Mouse (Mus musculus) forelimb bud, embryonic 11.5 days (tissue): Measurements from ENCODE around the gene Atp2a1.
"Not testable (repeated sequence)": the region's sequence is repeated elsewhere in the genome, so short reads cannot be mapped to it uniquely, and the experiment has no call there.

Experiments
- DNase-seq: peaks from one replicate; pipeline ENCODE4 v3.0.0-alpha.2; 2012; ENCODE audit warnings: low read depth, low spot score

Gene Atp2a1

DNA sequence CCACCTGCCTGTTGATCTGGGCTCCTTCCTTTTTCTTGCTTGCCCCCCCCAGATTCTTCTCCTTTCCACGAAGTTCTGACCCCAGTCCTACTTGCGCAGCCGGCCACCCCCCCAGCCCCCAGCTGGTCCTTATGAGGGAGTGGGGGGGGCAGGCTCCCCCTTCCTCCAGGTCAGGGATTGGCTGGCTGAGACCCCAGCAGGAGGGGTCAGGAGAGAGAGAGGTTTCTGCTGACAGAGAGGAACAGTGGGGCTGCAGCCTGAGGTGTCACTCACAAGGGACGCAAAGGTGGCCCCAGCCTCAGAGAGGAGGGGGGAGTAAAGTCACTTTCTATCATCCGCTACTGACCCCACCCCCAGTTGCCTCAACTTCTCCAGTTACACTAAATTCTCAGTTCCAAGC, at the start of gene Atp2a1:
Gene Atp2a1, minus strand, starts transcription at position 105 of the 400 bp plus-strand sequence.
- no peak for DNase-seq

DNA sequence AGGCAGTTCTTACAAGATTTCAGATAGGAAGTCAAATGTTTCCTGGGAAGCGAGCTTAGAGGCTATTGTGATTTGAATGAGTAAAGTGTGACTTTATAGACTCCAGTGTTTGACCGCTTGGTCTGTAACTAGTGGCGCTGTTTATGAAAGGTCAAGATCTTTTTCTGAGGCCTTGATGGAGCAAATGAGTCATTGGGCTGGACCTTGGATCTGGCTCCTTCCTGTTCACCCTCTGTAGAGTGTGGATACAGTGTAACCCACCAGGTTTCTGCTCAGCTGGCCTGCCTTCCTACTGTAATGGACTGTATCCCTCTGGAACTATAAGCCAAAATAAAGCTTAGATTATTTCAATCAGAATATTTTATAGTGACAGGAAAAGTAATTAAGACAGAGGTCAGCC, 48.4 kb upstream of the Atp2a1 start:
- no peak for DNase-seq

DNA sequence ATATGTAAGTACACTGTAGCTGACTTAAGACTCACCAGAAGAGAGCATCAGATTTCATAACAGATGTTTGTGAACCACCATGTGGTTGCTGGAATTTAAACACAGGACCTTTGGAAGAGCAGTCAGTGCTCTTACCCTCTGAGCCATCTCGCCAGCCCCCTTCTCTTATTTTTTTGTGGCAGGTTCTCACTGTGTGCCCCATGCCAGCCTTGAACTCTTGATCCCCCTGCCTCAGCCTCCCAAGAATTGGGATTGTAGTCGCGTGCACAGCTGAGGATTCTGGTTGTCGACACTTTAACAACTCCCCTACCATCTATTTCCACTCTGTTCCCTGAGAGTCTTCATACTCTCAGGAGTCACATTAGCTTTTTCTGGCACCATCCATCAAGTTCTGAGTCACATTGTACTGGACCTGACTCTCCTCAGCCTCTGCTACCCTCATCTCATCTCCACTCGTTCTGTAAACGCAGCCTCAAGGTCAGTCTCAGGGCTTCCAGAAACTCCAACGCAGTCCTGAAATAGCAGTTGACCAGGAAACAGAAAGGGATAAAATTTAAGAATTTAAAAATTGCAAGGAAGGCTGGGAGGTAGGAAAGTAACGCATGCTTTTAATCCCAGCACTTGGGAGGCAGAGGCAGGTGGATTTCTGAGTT, 44.3 kb upstream of the Atp2a1 start:
- DNase-seq: no peak

DNA sequence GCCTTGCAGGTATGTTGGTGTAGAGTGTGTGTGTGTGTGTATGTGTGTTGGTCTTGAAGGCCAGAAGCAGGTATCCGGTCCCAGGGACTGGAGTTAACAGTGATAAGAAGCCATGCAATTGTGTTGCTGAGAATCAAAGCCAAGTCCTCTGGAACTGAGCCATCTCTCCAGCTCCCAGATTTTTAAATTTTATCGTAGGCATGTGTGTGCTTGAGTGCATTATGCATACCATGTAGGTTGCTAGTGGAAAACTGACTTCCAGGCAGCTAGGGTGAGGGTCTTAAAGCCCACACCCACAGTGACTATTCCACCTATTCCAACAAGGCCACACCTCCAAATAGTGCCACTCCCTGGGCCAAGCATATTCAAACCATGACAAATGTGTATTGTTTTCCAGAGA, 42.0 kb upstream of the Atp2a1 start:
- no peak for DNase-seq

DNA sequence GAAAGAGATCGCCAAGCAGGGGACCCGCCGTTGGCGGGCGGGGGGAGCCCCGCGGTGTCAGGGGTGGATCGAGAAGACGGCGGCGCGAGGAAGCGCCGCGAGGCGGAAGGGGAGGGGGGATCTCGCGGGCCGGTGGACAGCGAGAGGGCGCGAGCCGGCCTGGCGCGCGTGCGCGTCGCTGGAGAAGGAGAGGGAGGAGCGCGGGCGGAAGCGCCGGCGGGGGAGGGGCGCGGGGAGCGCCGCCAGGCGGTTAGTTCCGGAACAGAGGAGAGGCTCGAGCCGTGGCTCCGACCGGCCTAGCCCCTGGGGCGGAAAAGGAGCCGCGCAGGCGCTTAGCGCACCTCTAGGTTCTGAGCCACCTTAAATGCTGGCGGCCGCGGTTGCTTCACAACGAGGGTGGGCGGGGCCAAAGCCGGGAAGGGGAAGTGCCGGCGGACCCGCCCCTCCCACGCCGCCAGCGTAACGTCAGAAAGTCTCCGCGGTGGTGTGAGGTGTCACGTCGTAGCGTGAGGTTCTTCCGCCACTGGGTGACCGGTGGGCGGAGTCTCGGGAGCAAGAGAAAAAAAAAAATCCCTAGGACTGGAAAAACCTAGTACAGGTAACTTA, 40.5 kb upstream of the Atp2a1 start, which contains the start of gene Atxn2l:
Gene Atxn2l, minus strand, starts transcription at position 165 of the 606 bp plus-strand sequence.
- peak; percentile 99 for DNase-seq

DNA sequence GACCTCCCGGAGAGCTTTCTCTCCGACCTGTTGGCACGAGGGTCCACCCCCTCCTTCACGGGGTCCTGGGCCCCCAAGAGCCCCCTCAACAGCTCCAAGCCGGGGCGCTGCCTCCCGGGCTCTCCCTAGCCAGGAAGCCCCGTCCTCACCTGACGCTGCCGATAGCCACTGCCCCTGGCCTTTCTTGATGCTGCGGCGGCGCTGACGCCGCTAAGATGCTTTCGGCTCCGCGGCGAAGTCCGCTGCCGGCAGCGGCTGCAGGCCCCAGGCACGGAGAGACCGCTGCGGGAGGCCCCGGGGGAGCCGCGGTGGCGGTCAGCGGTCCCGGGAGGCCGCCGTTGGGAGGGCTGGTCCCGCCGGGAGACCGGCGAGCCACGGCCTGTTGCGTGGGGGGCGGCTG, 39.8 kb upstream of the Atp2a1 start:
- no peak for DNase-seq

DNA sequence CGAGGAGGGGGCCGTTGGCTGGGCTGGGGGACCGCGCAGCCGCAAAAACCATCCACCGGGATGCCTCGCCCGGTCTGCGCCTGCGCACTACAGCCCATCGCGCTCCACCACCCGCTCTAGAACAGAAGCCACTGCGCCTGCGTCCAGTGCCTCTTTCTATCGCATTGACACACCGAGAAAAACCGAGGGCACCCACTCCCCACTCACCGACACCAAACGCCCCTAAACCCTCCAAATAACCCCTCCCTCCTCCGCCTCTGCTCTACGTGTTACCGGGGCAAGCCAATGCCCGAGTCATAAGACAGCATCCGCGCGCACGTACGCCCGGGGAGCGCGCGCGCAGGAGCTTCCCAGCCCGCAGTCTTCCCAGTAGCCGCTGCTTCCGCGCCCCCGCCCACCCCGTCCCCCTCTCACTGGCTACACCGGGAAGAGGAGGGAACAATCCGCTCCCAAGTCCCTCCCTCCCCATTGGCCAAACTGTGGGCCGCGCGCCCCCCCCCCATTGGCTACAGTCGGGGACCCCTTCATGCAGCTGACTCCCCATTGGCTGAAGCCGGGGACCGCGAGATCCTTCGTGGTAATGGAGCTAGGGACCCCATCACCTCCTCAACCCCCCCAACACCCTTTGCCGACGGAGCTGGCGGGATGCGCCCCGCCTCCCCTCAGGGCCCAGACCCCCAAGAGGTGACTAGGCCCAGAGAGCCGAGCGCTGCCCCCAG, 39.3 kb upstream of the Atp2a1 start:
- peak; percentile 96 for DNase-seq

DNA sequence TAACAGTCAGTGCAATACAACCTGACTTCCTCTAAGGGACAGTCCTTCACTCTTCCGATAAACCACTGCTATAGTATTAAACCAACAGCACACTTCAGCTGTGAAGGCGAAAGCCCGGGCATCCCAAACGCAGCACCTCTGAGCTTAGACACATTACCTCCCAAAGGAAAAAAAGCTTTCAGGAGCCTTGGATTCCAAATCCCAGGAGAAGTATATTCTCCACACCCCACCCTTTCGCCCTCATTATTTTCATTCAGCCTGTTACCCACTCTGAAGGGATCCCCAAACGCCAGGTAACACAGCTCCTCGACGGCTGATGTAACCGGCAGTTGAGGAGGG, 38.7 kb upstream of the Atp2a1 start:
- no peak for DNase-seq

DNA sequence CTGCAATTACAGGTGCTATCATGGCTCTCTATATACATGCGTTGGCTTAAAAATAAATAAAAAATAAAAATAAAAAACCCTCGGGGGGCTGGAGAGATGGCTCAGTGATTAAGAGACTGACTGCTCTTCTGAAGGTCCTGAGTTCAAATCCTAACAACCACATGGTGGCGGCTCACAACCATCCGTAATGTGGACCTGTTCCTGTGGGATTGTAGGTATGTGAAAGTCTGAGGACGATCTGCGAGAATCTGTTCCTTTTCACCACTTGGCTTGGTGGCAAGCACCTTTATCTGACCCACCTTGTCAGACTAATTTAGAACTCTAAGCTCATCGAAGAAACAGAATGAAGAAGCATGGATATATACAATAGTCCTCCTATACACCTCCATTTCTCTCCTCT, 36.5 kb upstream of the Atp2a1 start:
- DNase-seq: no peak

DNA sequence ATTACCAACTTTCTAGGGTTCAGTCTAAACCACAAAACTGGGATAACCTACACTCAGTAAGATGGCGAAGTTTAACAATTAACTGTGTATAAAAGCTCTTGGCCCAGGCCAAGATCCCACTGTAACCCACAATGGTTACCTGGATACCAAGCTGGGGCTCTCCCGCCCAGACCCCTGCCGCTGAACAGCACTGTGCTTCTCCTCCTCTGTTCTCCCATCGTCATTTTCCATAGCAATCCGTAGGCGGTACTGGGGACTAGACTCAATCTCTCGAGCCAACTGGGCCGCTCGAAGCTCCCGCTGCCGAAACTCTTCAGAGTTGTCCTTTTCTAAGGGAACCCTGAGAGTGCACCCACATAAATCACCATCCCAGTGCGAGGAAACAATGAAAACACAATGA, 35.1 kb upstream of the Atp2a1 start:
- no peak for DNase-seq

DNA sequence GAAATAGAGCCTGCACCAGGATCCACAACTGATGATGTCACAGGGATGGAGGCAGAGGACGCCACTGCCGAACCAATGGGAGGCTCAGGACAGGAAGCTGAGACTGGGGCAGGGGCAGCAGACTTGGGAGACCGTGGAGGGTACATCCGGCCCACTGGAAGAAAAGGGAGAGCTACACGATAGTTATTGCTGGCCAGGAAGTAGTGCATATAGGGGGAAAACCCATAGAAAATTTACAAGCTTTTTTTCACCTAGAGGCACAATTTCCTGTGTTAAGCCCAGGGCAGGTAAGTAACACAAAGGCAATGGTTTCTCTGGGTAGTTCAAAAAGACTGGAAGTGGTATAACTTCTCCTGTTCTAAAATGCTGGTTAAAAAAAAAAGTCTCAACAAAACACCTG, 33.6 kb upstream of the Atp2a1 start:
- DNase-seq: no peak

DNA sequence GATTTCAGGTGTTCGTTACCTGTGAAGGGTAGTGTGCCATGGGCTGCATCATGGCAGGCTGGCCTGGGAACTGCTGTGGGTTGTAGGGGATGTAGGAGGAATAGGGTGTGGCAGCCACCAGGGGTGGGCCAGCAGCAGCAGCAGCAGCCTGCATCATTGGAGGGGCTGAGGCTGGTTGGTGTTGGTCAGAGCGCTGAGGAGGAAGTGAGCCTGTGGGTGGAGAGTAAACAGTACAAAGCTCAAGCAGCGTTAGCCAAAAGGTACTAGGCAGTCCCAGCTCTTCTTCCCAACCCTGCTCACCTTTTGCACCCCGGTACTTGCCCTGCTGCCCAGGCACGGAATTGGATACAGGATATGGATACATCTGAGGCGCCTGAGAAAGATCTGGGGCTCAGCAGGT, 31.2 kb upstream of the Atp2a1 start:
- DNase-seq: no peak

DNA sequence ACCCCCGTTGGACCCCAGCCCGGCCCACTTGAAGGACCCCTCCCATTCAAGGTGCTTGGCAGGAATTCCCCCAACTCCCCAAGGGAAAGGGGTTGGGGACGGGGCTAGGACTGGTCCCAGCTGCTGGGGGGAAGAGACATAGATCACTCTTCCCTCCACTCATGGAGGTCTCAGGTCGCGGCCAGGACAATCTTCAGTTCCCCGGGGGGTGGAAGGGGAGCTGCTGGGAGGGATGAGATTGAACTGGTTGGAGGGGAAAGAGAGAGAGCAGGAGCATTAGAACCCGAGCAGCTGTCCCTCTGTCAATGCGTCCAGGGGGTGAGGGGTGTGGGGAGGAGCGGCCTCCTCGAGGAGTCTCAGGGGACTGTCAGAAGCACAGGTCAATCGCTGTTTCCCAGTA, 29.1 kb upstream of the Atp2a1 start:
- DNase-seq: no peak

DNA sequence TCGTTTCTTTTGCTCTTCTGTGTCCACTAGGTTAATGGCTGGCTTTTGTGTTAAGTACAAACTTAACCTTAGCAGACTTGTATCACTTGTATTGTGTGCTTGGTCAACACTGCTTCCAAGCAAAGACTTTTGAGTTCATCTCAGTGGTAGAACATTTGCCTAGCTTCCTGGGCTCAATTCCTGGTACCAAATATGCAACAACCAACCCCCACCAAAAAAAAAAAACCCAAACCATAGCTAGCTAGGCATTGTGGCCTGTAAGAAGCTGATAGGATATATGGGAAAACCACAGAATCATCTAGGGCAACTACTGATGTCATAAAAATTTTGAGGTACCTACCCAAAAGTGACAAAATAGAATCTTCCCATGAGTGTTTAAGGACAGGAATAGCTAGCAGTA, 28.1 kb upstream of the Atp2a1 start:
- DNase-seq: no peak

DNA sequence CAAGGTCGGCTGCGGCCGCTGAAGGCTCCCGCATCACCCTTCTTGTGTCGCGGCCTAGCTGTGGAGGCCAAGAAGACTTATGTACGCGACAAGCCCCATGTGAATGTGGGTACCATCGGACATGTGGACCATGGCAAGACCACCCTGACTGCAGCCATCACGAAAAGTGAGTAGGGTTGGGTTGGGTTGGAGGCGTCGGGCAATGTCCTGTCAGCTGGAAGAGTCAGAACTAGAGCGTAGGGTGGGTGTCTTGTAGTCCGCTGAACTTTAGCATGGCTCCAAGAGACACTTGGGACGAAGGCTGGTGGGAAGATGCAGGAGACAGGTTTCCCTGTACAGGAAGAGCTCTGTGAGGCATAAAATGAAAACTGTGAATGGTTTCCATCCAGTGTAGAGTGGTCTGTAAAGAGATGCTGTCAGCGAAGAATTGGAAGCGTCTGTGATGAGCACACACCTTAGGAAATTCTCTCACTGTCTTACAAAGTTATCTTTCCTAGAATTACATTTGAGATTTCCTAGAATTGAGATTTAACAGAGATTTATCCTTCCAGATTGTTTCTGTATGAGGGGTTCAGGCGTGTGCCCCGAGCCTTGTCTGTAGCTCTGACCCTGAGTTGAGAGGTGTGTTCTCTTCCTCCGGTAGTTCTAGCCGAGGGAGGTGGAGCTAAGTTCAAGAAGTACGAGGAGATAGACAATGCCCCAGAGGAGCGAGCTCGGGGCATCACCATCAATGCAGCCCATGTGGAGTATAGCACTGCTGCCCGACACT, 24.9 kb upstream of the Atp2a1 start:
- not testable (repeated sequence) for DNase-seq

DNA sequence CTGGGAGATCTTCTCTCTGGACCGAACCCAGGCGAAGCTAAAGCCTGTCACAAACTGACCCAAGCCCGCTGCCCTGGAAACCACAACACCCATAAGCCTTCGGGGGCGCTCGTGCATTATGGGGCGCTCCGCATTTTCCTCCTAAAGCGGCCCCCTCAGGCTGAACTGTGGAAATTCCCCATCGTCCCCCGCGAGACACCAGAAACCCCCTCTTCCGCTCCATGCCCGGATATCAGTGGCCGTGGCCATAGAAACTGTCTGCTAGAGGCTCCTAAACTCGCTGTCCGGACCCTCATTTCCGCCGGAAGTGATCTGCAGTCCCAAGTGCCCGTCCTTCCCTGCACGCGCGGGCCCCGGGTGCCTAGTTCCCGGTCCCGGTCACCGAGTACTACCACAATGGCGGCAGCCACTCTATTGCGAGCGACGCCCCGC, 24.2 kb upstream of the Atp2a1 start, which contains the start of gene Tufm:
Gene Tufm, plus strand, starts transcription at position 310 of the 432 bp plus-strand sequence.
- peak; percentile 96 for DNase-seq

DNA sequence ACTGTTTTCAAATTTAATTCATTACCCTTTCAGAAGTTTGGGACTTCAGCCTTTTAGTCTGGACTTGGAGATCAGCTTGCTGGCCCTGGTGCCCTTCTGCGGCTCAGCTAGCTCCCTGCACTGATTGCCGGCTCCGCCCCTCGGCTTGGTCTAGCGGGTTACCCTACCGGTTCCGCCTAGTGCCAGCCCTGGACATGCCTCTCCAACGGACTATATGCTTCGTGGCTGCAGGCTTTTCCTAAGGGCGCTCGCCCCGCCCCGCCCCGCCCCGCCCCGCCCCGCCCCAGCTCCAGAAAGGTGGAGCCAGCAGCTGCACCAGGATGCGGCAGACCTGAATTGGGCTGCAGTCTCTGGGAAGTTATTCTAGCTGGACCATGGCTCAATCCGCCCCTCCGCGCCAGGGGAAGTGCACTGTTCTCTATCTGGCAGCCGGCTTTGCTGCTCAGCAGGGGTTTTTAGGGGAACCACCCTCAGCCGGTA, 19.5 kb upstream of the Atp2a1 start:
- DNase-seq: peak; percentile 86

DNA sequence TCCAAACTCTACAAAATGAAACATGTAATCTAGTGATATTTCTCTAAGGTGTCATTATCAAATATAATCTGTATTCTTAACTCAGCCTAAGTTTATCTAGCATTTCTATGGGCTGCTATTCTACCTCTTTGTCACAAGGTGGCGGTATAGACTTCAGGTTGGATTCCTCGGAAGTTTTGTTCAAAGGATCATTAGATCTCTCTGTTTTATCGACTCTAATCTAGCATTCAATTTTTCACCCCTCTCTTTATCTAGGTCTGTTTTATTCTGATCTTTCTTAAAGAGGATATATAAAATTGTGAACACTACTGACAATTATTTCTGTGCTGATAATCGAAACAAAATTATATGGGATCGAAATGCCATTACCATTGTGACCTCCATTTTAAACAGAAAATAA, 18.8 kb upstream of the Atp2a1 start:
- no peak for DNase-seq

DNA sequence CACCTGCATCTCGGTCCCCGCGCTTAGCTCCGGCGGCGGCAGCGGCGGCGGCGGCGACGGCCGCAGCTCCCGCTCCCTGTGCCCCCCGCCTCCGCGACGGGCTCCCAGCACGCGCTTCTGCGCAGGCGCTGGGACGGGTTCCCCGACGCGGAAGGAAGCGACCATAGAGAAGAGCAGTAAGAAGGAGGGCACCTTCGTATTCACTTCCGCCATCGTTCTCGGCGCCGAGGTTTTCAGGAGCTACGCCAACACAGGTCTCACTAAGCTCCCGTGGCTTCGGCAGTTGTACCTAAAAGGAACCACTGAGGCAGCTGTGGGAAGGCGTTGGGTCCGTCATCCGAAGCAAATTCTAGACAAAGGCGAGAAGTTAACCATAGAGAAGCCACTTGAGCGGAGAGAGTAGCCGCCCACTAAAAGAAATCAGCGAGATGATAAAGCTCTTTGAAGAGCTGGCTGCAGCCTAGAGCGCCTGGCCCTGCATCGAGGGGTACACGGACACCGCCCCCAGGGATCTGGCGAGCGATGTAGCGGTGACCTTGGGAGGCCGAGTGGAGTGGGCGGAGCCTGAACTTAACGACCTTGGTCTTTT, 12.2 kb upstream of the Atp2a1 start, which contains the start of gene Sh2b1:
Gene Sh2b1, minus strand, starts transcription at position 432 of the 589 bp plus-strand sequence.
- DNase-seq: peak; percentile 93

DNA sequence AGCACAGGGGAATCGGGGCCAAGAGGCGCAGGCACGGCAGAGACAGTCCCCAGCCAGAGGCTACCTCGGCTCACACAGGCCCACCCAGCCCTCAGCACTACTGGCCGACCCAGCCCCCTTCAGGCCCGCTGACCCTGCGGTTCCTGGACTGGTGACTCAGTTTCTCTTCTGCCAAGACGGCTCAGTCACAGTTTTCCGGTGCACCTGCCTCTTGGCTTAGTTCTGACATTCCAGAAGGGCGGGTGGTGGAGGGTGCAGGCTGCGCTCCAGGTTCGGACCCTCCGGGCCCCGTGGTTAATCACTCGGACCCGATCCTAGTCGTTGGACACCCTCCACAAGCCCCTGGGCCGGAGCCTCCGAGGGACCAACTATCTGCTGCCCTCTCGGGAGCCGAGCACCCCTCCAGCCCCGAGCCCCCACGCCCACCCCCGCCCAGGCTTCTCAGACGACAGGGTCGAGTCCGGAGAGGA, 11.6 kb upstream of the Atp2a1 start:
- DNase-seq: no peak

DNA sequence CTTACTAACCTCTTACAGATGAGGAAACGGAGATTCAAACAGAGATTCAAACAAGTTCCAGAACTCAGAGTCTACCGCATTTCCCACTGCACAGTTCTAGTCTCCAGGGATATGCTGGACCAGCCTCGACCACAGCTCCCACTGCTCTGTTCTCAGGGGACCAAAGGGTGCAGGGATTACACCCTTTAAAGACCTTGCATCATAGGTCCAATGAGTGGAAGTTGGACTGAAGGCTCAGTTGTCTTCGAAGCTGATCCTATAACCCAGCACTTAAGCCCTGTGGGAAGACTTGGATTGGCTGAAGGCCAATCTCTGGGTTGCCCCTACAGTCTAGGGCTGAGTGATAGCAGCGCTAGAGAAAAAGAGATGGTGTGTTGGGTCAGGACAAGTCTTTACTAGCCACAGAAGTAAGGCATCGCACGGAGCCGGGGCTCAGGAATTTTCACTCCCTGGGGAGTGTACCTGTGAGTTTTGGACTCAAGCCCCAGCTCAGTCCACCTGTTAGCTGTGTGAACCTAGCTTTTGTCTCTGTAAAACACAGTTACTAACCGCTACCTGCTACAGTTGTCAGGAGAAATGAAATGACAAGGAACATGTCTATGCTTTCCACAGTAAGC, 10.7 kb upstream of the Atp2a1 start:
- no peak for DNase-seq
